Mouse (Mus musculus) layer of hippocampus, adult 9-10 months (tissue): ENCODE measurements at regions not wholly inside any gene's neighbourhood (a gene's known extent, or its start where the extent isn't known, plus 50 kb on each side); places are given as distances from the start of the nearest gene placed in this dataset.

Experiments used
- DNase-seq: peaks from one replicate; pipeline ENCODE4 v3.0.0; 2022; ENCODE audit warnings: low spot score

DNA sequence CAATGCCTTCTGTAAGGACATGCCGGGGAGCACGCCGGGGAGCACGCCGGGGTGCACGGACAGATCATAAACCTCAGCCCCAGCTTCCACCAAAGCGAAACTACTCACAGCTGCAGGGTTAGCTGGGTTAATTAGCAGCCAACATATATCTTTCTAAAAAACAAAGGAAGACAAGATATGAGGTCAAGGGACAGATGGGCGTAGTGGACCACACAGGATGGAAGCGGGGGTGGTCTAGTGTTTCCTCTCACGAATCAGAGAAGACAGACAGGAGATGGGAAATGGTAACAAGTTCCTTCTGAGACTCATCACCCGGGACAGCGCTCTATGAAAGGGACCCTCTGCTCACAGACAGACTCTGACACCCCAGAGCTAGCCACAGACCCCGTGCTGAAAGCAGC, 60.0 kb upstream of the Ajap1 start:
- DNase-seq, result no peak

GRCm38 (mm10) chr4:153543900-153544648, 61.5 kb upstream of the Ajap1 start:
- no peak for DNase-seq

DNA sequence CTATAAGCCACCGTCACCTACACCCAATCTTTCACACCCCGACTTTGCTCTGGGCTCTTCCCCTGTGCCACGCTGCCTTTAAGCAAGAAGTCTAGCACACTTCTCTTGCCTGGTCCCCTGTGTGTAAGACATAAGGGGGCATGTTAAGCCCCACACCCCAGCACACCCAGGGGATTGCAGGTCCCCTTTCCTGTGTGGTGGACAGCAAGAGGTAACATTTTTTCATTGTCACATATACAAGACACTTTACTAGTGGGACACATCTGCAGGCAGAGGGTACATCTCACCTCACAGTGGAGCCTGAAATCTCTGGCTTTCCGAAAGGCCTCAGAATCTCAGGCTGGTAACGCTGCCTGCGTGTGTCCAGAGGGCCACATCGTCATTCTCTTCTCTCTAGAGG, 64.1 kb upstream of the Ajap1 start:
- DNase-seq, result no peak

DNA sequence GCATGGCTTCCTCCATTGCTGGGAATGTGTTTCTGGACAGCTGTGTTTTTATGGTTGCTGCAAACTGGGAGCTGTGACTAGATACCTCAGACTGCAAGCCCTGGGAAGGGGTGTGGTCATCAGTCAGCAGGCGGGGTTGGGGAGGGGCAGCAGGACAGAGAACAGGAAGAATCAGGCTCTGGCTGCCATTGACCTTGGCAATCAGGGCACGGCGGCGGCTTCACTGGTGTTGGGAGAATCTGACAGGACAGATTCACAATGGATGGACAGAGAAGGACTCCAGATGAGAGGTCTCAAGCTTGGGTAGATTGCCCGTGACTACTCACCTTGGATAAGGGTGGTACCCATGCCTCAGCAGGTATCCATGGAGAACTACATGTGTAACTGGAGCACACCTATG, 64.5 kb upstream of the Ajap1 start:
- no peak for DNase-seq

- peak; percentile 25 for DNase-seq
These were observed 65.3 kb upstream of the Ajap1 start for GRCm38 (mm10) chr4:153547871-153548270.

DNA sequence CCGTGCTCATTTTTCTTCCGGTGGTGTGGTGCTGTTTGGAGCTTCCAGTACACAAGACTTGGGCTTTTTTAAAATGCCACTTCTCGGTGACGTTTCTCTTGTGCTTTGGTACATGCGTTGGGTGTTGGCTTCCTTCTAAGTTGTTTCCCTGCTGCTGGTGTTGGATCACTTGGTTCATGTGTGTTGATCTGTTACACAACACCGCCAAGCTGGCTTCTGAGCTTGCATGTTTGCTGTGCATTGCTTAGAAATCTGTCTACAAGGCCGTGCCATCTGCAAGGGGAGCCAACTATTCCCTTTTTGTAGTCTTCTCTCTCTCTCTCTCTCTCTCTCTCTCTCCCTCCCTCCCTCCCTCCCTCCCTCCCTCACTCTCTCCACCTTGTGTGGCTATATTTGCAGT, 68.7 kb upstream of the Ajap1 start:
- DNase-seq, result no peak

- no peak for DNase-seq
These were observed 69.9 kb upstream of the Ajap1 start for GRCm38 (mm10) chr4:153552483-153552882.

GRCm38 (mm10) chr4:153557812-153558608, 75.4 kb upstream of the Ajap1 start:
- DNase-seq, result peak; percentile 8

GRCm38 (mm10) chr4:153559568-153559967, 77.0 kb upstream of the Ajap1 start:
- DNase-seq, result no peak

DNA sequence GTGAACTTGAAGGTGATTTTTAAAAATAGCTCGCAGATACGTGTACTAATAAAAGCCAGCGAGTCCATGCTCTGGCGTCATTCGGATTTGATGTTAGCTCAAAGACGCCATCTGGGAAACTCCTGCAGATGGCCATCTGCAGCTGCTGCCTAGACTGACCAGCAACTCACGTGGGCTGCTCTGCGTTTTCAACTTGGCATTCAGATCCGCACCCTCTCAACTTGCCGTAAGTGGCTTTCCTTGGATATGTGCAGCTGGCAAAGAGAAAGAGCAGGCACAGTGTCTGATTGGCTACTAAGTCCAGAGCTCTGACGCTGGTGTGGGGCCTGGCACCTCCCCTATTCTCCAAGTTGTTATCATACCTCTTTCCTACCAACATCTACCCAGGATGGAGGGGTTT, 77.6 kb upstream of the Ajap1 start:
- no peak for DNase-seq

GRCm38 (mm10) chr4:153560956-153561355, 78.3 kb upstream of the Ajap1 start:
- no peak for DNase-seq

DNA sequence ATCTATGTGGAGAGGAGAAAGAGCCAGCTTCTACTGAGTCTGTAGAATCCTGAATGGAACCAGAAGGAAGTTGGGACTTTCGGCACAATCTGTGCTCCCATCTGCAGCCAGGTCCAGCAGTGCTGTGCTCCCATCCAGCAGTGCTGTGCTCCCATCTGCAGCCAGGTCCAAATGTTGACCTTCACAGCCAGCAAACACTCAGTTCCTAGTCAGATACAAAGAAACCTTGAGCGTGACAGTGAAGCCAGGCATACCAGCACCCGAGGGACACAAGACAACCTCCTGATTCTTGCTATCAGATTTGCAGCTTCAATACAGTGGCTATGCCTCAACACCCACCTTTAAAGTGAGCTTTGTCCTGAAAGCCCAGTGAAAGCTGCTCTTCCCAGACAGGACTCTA, 79.4 kb upstream of the Ajap1 start:
- DNase-seq, result no peak

DNA sequence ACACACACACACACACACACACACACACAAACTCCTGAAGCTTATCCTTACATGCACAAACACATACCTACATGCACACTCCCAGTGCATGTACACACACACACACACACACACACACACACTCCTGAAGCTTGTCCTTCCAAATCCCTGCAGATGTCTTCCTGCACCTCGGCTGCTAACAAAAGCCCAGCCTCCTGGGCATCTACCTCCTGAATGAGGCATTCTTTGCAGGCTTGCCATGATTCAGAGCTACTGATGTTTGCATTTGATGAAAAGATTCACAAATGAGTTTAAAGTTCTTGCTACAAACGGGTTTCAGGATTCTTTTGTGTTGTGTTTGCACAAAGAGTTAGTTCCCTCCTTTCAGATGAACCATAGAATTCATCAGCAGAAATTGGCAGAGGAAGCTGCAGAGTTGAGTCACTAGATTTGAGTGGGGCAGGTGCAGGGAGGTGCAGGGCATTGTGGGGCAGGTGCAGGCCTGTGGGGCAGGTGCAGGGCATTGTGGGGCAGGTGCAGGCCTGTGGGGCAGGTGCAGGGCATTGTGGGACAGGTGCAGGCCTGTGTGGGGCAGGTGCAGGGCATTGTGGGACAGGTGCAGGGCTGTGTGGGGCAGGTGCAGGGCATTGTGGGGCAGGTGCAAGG, 84.8 kb upstream of the Ajap1 start:
- DNase-seq, result no peak

DNA sequence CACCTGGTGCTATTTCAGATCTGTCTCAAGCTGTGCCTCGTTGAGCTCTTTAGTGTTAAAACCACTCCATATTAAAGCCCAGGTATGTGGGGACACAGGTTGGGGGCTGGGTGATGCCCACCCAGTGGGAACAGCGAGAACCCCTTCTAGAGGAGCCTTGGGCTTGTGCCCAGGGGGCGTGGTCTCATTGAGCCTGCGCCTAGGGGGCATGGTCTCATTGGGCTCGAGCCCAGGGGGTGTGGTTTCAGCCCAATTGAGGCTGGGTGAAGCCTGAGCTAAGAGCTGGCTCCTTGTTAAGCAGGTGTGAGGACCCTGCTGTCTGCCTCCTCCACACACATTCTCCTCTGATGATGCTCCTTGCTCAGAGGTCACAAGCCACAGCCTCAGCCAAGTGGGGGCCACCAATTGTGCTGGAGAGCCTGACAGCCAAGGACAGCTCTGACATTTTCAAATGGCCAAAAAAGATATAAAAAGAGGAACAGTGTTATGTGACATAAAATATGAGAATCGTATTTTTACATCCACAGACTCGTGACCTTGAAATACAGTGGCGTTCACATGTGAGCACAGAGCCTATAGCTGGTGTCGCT, 90.7 kb upstream of the Ajap1 start:
- no peak for DNase-seq

DNA sequence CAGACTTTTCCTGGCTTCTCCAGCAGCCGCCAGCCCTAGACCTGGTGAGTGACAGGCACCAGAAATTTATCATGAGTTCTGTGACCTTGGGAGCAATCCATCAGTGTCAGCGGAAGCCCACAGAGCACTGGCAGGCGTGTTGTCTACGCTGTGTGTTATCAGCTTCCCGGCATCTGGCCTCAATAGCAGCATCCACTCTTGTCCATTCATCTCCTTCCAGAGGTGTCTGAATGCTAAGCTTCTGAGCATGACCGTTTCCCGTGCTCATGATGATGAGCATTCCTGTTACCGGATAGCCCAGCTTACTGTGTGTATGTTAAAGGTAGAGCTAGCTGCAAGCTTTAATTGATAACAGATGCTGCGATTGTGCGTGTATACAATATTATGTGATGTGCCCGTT, 110.7 kb upstream of the Ajap1 start:
- no peak for DNase-seq

DNA sequence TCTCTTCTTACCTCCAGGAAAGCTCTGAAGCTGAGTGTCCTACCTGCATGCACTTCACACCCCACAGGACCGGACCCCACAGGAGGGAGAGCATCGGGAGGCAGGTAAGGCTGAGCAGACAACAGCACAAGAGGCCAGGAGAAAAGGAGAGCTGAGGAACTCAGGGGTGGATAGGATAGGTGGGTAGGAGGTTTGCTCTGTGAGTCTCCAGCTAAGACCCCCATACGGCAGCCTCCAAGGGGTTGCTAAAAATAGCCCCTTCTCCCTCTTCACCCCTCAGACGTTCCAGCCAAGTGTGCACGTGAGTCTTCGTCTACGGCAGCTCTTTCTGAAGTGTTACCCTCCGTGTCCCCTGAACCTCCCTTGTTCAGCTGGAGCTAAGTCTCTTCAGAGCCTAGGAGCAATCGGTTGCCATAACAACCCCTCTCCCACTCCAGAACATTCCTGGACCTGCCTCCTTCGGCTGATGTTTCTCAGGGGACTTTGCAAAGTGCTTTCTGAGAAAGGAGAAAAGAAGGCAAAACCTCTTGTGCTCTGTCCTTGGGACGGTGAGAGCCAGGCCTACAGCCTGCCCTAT, 117.3 kb upstream of the Ajap1 start:
- DNase-seq, result no peak

DNA sequence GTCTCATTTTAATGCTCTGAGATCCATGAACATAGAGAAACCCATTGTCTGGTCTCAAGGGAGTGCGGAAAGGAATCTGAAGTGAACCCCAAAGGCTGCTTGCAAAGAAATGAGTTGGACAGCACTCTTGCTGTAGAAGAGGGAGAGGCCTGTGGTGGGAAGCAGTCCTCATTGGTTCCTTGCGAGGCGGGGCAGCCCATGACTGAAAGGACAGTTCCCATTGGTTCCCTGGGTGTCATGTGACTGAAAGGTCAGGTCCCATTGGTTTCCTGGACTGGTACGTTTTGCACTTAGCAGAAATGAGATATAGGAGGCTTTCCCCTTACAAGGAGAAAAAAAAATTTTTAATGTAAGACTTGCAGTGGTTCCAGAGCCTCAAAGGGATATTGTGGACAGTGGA, 119.9 kb upstream of the Ajap1 start:
- DNase-seq, result no peak

GRCm38 (mm10) chr4:153603056-153603840, 120.6 kb upstream of the Ajap1 start:
- DNase-seq, result no peak

- no peak for DNase-seq
These were observed 121.3 kb upstream of the Ajap1 start for GRCm38 (mm10) chr4:153603936-153604335.

DNA sequence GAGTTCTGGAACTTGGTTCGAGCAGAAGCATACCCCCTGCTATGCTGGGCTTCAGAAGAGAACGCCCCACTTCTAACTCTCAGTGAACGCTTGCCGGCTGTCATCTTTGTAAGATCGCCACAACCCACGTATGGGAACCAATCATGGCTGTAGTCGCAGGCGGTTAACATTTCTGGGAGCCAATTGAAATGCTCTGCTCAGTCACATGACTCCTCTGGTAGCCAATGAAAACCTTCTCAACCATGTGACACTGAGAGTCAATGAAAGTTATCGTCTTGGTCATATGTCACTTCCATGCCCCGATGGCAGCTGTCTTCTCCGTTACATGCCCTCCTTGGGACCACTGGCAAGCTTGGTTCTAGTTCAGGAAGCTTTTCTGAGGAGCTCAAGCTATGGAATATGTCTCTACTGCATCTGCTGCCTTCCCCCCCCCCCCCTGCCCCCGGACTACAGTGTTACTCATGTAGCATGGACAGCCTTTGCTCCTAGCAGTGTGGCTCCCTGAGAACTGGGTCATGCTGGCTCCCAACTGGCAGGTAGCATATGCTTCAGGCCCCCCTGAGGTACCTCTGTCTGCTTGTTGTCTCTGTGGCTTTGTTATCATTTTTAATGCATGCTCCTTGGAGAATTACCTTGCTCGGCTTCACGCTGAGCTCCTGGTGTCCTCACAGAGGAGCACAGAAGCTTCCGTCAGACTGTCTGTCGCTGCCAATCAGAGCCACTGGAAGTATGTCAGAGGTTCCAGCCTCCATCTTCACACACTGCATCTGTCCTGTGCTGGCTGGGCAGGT, 122.3 kb upstream of the Ajap1 start:
- DNase-seq, result no peak

- DNase-seq, result no peak
These were observed 133.4 kb upstream of the Ajap1 start for GRCm38 (mm10) chr4:153616058-153616457.
